Mouse (Mus musculus) cortical plate, adult 2 months (tissue): ENCODE measurements at regions not wholly inside any gene's neighbourhood (a gene's known extent, or its start where the extent isn't known, plus 50 kb on each side); places are given as distances from the start of the nearest gene placed in this dataset.

Experiments
- CTCF ChIP-seq: fragments of 200-500 bp; IDR thresholded peaks from 2 replicates; pipeline ENCODE4 v1.5.1; 2011; ENCODE audit warnings: mild to moderate bottlenecking, control low read depth, low read length; ENCODE audit not compliant: insufficient read depth; ENCODE audit errors: extremely low read depth
- POLR2A ChIP-seq: fragments of 200-500 bp; IDR thresholded peaks from 2 replicates; pipeline ENCODE4 v1.6.1; 2011; ENCODE audit warnings: mild to moderate bottlenecking, low read length, control low read depth; ENCODE audit not compliant: insufficient read depth; ENCODE audit errors: extremely low read depth

DNA sequence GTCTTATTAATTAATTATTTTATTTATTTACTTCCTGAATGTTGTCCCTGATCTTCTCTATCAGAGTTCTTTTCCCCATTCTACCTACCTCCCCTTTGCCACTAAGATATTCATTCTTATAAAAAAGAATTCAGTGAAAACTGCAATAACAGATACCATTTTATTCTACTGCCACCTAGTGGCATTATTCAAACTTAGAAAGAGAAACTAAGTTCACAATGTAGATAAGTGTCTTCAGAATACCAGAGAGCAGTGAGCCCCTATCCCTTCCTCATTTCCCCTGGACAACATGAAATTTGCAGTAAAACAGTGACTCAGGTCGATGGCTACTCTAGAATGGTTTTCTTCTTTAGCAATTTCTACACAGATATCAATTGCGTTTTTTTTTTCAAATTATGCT lies 589.2 kb downstream of the Kcna4 start:
- TF ChIP-seq CTCF (no peak), POLR2A (no peak)
